Mouse (Mus musculus): ENCODE data around the gene Plekhh3. TPM values are rescaled to one million over a fixed set of nuclear protein-coding genes. Genes with fewer than 3 reads are reported as not detected.

Plekhh3 gene
- polyA plus RNA-seq, 1 experiment from 2014 or later, result 4.5 TPM

GRCm38 (mm10) chr11:101184984-101185383, 13.8 kb upstream of the Plekhh3 start:
- H3K4me1 ChIP-seq, result peaks cover 9% of the 10 kb centered on the region
- no peaks in the 10 kb centered on the region for H3K9me3 ChIP-seq (replicated peaks)
- no peaks in the 10 kb centered on the region for H3K36me3 ChIP-seq (ENCODE audit: poor library complexity, severe bottlenecking)
- H3K27me3 ChIP-seq, result 0 out of 2 replicates have a peak, but pooled peaks cover 11% of the 10 kb centered on the region
- no peak overlapping the region for H3K9ac ChIP-seq
- no peak overlapping the region for H3K4me2 ChIP-seq
- ATAC-seq, result no peak
- no peak overlapping the region for H3K4me3 ChIP-seq
- no peak overlapping the region for H3K27ac ChIP-seq
- 89% methylated on average over 12 of the region's 12 CpGs for whole genome bisulfite sequencing

GRCm38 (mm10) chr11:101182771-101183517, 11.8 kb upstream of the Plekhh3 start:
- Histone ChIP-seq H3K27ac (no peak overlapping the region), H3K36me3 (ENCODE audit: poor library complexity, severe bottlenecking) (no peaks in the 10 kb centered on the region), H3K9me3 (replicated peaks) (no peaks in the 10 kb centered on the region), H3K27me3 (peaks cover 30% of the 10 kb centered on the region), H3K4me2 (no peak overlapping the region), H3K4me1 (peaks cover 4% of the 10 kb centered on the region; the same call in 1 of the 2 replicates), H3K9ac (0 out of 2 replicates have a peak overlapping the region, but pooled peaks have one; percentile 21), H3K4me3 (no peak overlapping the region)
- WGBS, result 83% methylated on average over 14 of the region's 14 CpGs
- no peak for ATAC-seq

GRCm38 (mm10) chr11:101181961-101182360, 10.8 kb upstream of the Plekhh3 start:
- ATAC-seq, result no peak

GRCm38 (mm10) chr11:101180846-101181740, 9.9 kb upstream of the Plekhh3 start:
- no peak for ATAC-seq
- Histone ChIP-seq H3K9ac (no peak overlapping the region), H3K4me1 (peaks cover 18% of the 10 kb centered on the region), H3K36me3 (ENCODE audit: poor library complexity, severe bottlenecking) (no peaks in the 10 kb centered on the region), H3K27me3 (peaks cover 48% of the 10 kb centered on the region), H3K4me2 (no peak overlapping the region), H3K4me3 (no peak overlapping the region), H3K27ac (no peak overlapping the region), H3K9me3 (replicated peaks) (no peaks in the 10 kb centered on the region)
- WGBS, result 38% methylated on average over 10 of the region's 10 CpGs

More at GRCm38 (mm10) chr11:101181961-101182360, 10.8 kb upstream of the Plekhh3 start:
- no peak overlapping the region for H3K4me2 ChIP-seq
- H3K9me3 ChIP-seq (replicated peaks), result no peaks in the 10 kb centered on the region
- H3K4me1 ChIP-seq, result peaks cover 9% of the 10 kb centered on the region
- H3K27me3 ChIP-seq, result peaks cover 40% of the 10 kb centered on the region
- 90% methylated on average over 11 of the region's 11 CpGs for WGBS
- H3K9ac ChIP-seq, result no peak overlapping the region
- no peak overlapping the region for H3K4me3 ChIP-seq
- no peaks in the 10 kb centered on the region for H3K36me3 ChIP-seq (ENCODE audit: poor library complexity, severe bottlenecking)
- no peak overlapping the region for H3K27ac ChIP-seq

- H3K4me3 ChIP-seq, result no peak overlapping the region
- WGBS, result 61% methylated on average over 17 of the region's 17 CpGs
- no peaks in the 10 kb centered on the region for H3K9me3 ChIP-seq (replicated peaks)
- H3K36me3 ChIP-seq (ENCODE audit: poor library complexity, severe bottlenecking), result no peaks in the 10 kb centered on the region
- H3K27me3 ChIP-seq, result peaks cover 56% of the 10 kb centered on the region
- no peak overlapping the region for H3K9ac ChIP-seq
- H3K4me1 ChIP-seq, result peaks cover 25% of the 10 kb centered on the region
- H3K4me2 ChIP-seq, result no peak overlapping the region
- ATAC-seq, result no peak
- no peak overlapping the region for H3K27ac ChIP-seq
Measured at GRCm38 (mm10) chr11:101180261-101180660, 9.1 kb upstream of the Plekhh3 start.

- peaks cover 35% of the 10 kb centered on the region for H3K4me1 ChIP-seq
- 76% methylated on average over 15 of the region's 15 CpGs for WGBS
- H3K9ac ChIP-seq, result no peak overlapping the region
- H3K27ac ChIP-seq, result no peak overlapping the region
- no peaks in the 10 kb centered on the region for H3K9me3 ChIP-seq (replicated peaks)
- peaks cover 65% of the 10 kb centered on the region for H3K27me3 ChIP-seq
- H3K36me3 ChIP-seq (ENCODE audit: poor library complexity, severe bottlenecking), result no peaks in the 10 kb centered on the region
- H3K4me3 ChIP-seq, result no peak overlapping the region
- no peak for ATAC-seq
- H3K4me2 ChIP-seq, result no peak overlapping the region
Measured at GRCm38 (mm10) chr11:101179306-101179705, 8.2 kb upstream of the Plekhh3 start.

- WGBS, result 46% methylated on average over 36 of the region's 36 CpGs
- Histone ChIP-seq H3K4me3 (no peak overlapping the region), H3K27me3 (peaks cover 72% of the 10 kb centered on the region), H3K36me3 (ENCODE audit: poor library complexity, severe bottlenecking) (no peaks in the 10 kb centered on the region), H3K9me3 (replicated peaks) (no peaks in the 10 kb centered on the region), H3K4me1 (peaks cover 44% of the 10 kb centered on the region), H3K9ac (no peak overlapping the region), H3K27ac (no peak overlapping the region), H3K4me2 (0 out of 2 replicates have a peak overlapping the region, but pooled peaks have one; percentile 10)
- no peak for ATAC-seq
Measured at GRCm38 (mm10) chr11:101178061-101179058, 7.2 kb upstream of the Plekhh3 start.

GRCm38 (mm10) chr11:101176933-101177773, 6.0 kb upstream of the Plekhh3 start:
- Histone ChIP-seq H3K4me1 (peaks cover 55% of the 10 kb centered on the region), H3K27me3 (peaks cover 73% of the 10 kb centered on the region), H3K27ac (no peak overlapping the region), H3K4me2 (peak overlapping the region; percentile 56), H3K9ac (0 out of 2 replicates have a peak overlapping the region, but pooled peaks have one; percentile 16), H3K9me3 (replicated peaks) (no peaks in the 10 kb centered on the region), H3K4me3 (peak overlapping the region; percentile 34; the same call in 1 of the 2 replicates), H3K36me3 (ENCODE audit: poor library complexity, severe bottlenecking) (no peaks in the 10 kb centered on the region)
- 26% methylated on average over 22 of the region's 22 CpGs for WGBS
- ATAC-seq, result no peak

- no peak overlapping the region for H3K27ac ChIP-seq
Measured at GRCm38 (mm10) chr11:101176117-101176691, 5.1 kb upstream of the Plekhh3 start.

GRCm38 (mm10) chr11:101175636-101176116, 4.5 kb upstream of the Plekhh3 start:
- Histone ChIP-seq H3K9ac (no peak overlapping the region), H3K9me3 (replicated peaks) (no peaks in the 10 kb centered on the region), H3K27me3 (peaks cover 71% of the 10 kb centered on the region), H3K4me3 (peak overlapping the region; percentile 34), H3K4me1 (peaks cover 61% of the 10 kb centered on the region), H3K4me2 (peak overlapping the region; percentile 56), H3K27ac (no peak overlapping the region), H3K36me3 (ENCODE audit: poor library complexity, severe bottlenecking) (no peaks in the 10 kb centered on the region)
- WGBS, result 8% methylated on average over 11 of the region's 11 CpGs
- ATAC-seq, result no peak

More at GRCm38 (mm10) chr11:101176117-101176691, 5.1 kb upstream of the Plekhh3 start:
- H3K4me2 ChIP-seq, result peak overlapping the region; percentile 56
- H3K9ac ChIP-seq, result peak overlapping the region; percentile 51; the same call in 1 of the 2 replicates
- peaks cover 61% of the 10 kb centered on the region for H3K4me1 ChIP-seq
- peak overlapping the region; percentile 34 for H3K4me3 ChIP-seq
- peaks cover 70% of the 10 kb centered on the region for H3K27me3 ChIP-seq
- H3K9me3 ChIP-seq (replicated peaks), result no peaks in the 10 kb centered on the region
- no peaks in the 10 kb centered on the region for H3K36me3 ChIP-seq (ENCODE audit: poor library complexity, severe bottlenecking)
- no peak for ATAC-seq
- WGBS, result 0% methylated on average over 23 of the region's 25 CpGs

All from forebrain, embryonic 13.5 days (tissue).